Mouse (Mus musculus): ENCODE measurements around the gene Anxa5. TPM values are rescaled to one million over a fixed set of nuclear protein-coding genes. Genes with fewer than 3 reads are reported as not detected.

The Anxa5 gene
- total and polyA plus RNA-seq, 3 experiments: 30.8 to 47.1 (median 43.4) TPM

DNA sequence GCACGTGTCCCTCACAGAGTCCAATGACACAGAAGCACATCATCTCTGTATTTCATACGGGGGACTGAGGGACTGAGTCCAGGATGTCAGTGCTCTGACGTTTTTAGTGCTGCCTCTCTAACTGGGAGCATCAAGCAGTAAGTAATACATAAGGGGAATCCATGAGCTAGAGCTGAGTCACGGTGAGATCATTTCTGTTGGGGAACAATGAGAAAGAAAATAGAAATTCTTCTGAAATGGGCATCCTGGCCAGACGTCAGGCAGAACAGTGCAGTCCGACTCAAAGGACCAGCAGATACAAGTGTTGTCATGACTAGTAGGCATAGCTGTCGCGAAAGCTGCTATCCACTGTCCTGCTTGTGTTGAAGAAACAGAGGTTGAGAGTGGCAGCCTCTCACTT is 25.3 kb upstream of the Anxa5 start:
- H3K4me3 ChIP-seq (replicated peaks in 1 of 3; ENCODE audit: low read depth in 2 of 3, low read length in 2 of 3, poor library complexity in 1 of 3): no peak overlapping the region
- H3K9ac ChIP-seq (ENCODE audit: insufficient read depth, low read depth): no peak overlapping the region
- H3K4me2 ChIP-seq (ENCODE audit: insufficient read depth, low read depth, poor library complexity, severe bottlenecking): no peak overlapping the region
- in situ Hi-C loops (cut with MboI; ENCODE audit: low pct_ligation_motif_present, low pct_unique_long_range_greater_than_20kb, low sequenced_read_pairs): no loop called here
- dilution Hi-C loops (cut with MboI; ENCODE audit: extremely low pct_ligation_motif_present, extremely low pct_unique_long_range_greater_than_20kb, low sequenced_read_pairs): no loop called here
- DNase-seq (ENCODE audit: extremely low read depth): no peak
- H3K9me3 ChIP-seq (replicated peaks; ENCODE audit: low read length): no peaks in the 10 kb centered on the region
- TF ChIP-seq E2F4 (IDR thresholded peaks at IDR 0.05; ENCODE audit: insufficient replicate concordance, low read depth, low read length): no peak
- no peak for TF ChIP-seq ZNF384 (IDR thresholded peaks at IDR 0.05; ENCODE audit: low read depth, low read length)
- TF ChIP-seq POLR2AphosphoS2 (IDR thresholded peaks at IDR 0.05; ENCODE audit: low read depth, low read length): no peak
- TF ChIP-seq PAX5 (IDR thresholded peaks at IDR 0.05; ENCODE audit: low read length): no peak
- no peak for TF ChIP-seq SIN3A (IDR thresholded peaks at IDR 0.05; ENCODE audit: low read length)
- TF ChIP-seq GABPA (IDR thresholded peaks at IDR 0.05; ENCODE audit: insufficient replicate concordance, low read depth, low read length): no peak
- no peak for TF ChIP-seq TCF12 (IDR thresholded peaks at IDR 0.05; ENCODE audit: low read depth, low read length)
- TF ChIP-seq MAX (IDR thresholded peaks at IDR 0.05; ENCODE audit: low read length): no peak
- no peak for TF ChIP-seq CHD1 (IDR thresholded peaks at IDR 0.05; ENCODE audit: low read depth, low read length)
- no peak for TF ChIP-seq ETS1 (conservative IDR thresholded peaks at IDR 0.05; ENCODE audit: low read depth, low read length)
- peaks cover 3 to 6% of the 10 kb centered on the region in 2 experiments for H3K4me1 ChIP-seq (ENCODE audit: control insufficient read depth in 1 of 2, insufficient read depth in 2 of 2)
- no peaks in the 10 kb centered on the region for H3K79me2 ChIP-seq (replicated peaks; ENCODE audit: control insufficient read depth, extremely low read depth, insufficient read depth, poor library complexity, severe bottlenecking)
- H3K27ac ChIP-seq (ENCODE audit: insufficient read depth, low read depth): no peak overlapping the region
- H3K27me3 ChIP-seq (replicated peaks): no peaks in the 10 kb centered on the region
- no peaks in the 10 kb centered on the region for H3K36me3 ChIP-seq (replicated peaks in 1 of 2; ENCODE audit: control insufficient read depth in 1 of 2, insufficient read depth in 1 of 2, low read length in 1 of 2)

DNA sequence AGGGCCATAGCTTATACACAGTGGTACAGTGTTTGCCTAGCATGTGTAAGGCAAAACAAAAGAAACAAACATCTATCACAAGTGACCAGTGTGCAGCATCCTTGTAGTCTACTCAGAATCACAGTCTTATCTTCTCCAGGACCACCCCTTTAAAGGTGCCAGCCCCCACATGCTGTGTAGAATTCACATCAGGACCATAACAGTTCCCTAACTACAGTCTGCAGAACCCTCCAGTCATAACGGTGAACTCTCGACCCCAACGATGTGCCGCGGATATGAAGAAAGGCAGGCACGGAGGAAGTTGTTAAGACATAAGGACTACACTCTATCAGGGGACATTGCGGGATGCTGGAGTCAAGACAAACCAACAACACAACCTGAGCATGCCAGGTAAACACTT is 23.7 kb upstream of the Anxa5 start:
- Histone ChIP-seq H3K79me2 (replicated peaks; ENCODE audit: control insufficient read depth, extremely low read depth, insufficient read depth, poor library complexity, severe bottlenecking) (no peaks in the 10 kb centered on the region), H3K4me2 (ENCODE audit: insufficient read depth, low read depth, poor library complexity, severe bottlenecking) (no peak overlapping the region), H3K4me3 (replicated peaks in 1 of 3; ENCODE audit: low read depth in 2 of 3, low read length in 2 of 3, poor library complexity in 1 of 3) (no peak overlapping the region), H3K27me3 (replicated peaks) (no peaks in the 10 kb centered on the region), H3K9ac (ENCODE audit: insufficient read depth, low read depth) (no peak overlapping the region), H3K9me3 (replicated peaks; ENCODE audit: low read length) (no peaks in the 10 kb centered on the region), H3K27ac (ENCODE audit: insufficient read depth, low read depth) (no peak overlapping the region), H3K36me3 (replicated peaks in 1 of 2; ENCODE audit: control insufficient read depth in 1 of 2, insufficient read depth in 1 of 2, low read length in 1 of 2) (no peaks in the 10 kb centered on the region), H3K4me1 (ENCODE audit: control insufficient read depth in 1 of 2, insufficient read depth in 2 of 2) (peaks cover 0 to 17% of the 10 kb centered on the region in 2 experiments; a peak in 2 of 4 replicates)
- DNase-seq (ENCODE audit: extremely low read depth): no peak
- dilution Hi-C loops (cut with MboI; ENCODE audit: extremely low pct_ligation_motif_present, extremely low pct_unique_long_range_greater_than_20kb, low sequenced_read_pairs): no loop called here
- in situ Hi-C loops (cut with MboI; ENCODE audit: low pct_ligation_motif_present, low pct_unique_long_range_greater_than_20kb, low sequenced_read_pairs): loop anchor here (10.0 kb wide), 1 partner anchor 55 kb away; no protein-coding TSS in a partner anchor
- TF ChIP-seq MEF2A (IDR thresholded peaks at IDR 0.05; ENCODE audit: borderline replicate concordance, low read depth, low read length): no peak

DNA sequence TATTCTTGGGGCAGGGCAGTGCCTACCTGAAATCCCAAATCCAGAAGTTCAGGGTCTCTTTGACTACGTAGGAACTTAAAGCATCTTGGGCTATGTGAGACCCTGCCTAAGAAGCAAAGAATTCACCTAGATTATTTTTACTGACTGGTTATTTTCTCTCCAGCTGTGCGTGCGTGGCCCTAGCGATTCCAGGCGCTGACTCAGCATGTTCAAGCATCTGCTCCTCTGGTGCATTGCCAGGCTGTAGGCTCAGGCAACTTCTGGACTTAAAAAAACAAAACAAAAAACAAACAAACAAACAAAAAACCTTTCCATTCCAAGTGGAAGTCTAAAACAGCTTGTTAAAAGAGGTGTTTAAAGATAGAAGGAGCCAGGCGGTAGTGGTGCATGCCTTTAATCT is 22.5 kb upstream of the Anxa5 start:
- Histone ChIP-seq H3K4me3 (replicated peaks in 1 of 3; ENCODE audit: low read depth in 2 of 3, low read length in 2 of 3, poor library complexity in 1 of 3) (no peak overlapping the region), H3K27me3 (replicated peaks) (no peaks in the 10 kb centered on the region), H3K4me2 (ENCODE audit: insufficient read depth, low read depth, poor library complexity, severe bottlenecking) (no peak overlapping the region), H3K36me3 (replicated peaks in 1 of 2; ENCODE audit: control insufficient read depth in 1 of 2, insufficient read depth in 1 of 2, low read length in 1 of 2) (no peaks in the 10 kb centered on the region), H3K4me1 (ENCODE audit: control insufficient read depth in 1 of 2, insufficient read depth in 2 of 2) (peaks cover 0 to 18% of the 10 kb centered on the region in 2 experiments; a peak in 2 of 4 replicates), H3K79me2 (replicated peaks; ENCODE audit: control insufficient read depth, extremely low read depth, insufficient read depth, poor library complexity, severe bottlenecking) (no peaks in the 10 kb centered on the region), H3K27ac (ENCODE audit: insufficient read depth, low read depth) (no peak overlapping the region), H3K9ac (ENCODE audit: insufficient read depth, low read depth) (no peak overlapping the region), H3K9me3 (replicated peaks; ENCODE audit: low read length) (no peaks in the 10 kb centered on the region)
- in situ Hi-C loops (cut with MboI; ENCODE audit: low pct_ligation_motif_present, low pct_unique_long_range_greater_than_20kb, low sequenced_read_pairs) (loop anchor here (10.0 kb wide), 1 partner anchor 53 kb away; no protein-coding TSS in a partner anchor), dilution Hi-C loops (cut with MboI; ENCODE audit: extremely low pct_ligation_motif_present, extremely low pct_unique_long_range_greater_than_20kb, low sequenced_read_pairs) (no loop called here)
- no peak for TF ChIP-seq BHLHE40 (IDR thresholded peaks at IDR 0.05; ENCODE audit: low read depth, low read length)
- TF ChIP-seq PAX5 (IDR thresholded peaks at IDR 0.05; ENCODE audit: low read length): no peak
- no peak for TF ChIP-seq POLR2AphosphoS2 (IDR thresholded peaks at IDR 0.05; ENCODE audit: low read depth, low read length)
- TF ChIP-seq MAFK (IDR thresholded peaks at IDR 0.05; ENCODE audit: insufficient replicate concordance, low read length): peak; percentile 90
- no peak for DNase-seq (ENCODE audit: extremely low read depth)
